Mouse (Mus musculus) embryonic fibroblast, embryonic 13.5 days (primary cell): ENCODE data around the gene Npw. TPM values are rescaled to one million over a fixed set of nuclear protein-coding genes. Genes with fewer than 3 reads are reported as not detected.
"Not testable (repeated sequence)": the region's sequence is repeated elsewhere in the genome, so short reads cannot be mapped to it uniquely, and the experiment has no call there.

Source experiments
- H3K27ac ChIP-seq: 2 replicates; pipeline ENCODE4 v1.5.1; 2012; ENCODE audit warnings: low read length, control low read depth, inconsistent platforms; ENCODE audit not compliant: insufficient read depth
- H3K4me1 ChIP-seq: 2 replicates; pipeline ENCODE4 v1.6.1; 2011; ENCODE audit warnings: low read length; ENCODE audit not compliant: control insufficient read depth, insufficient read depth
- H3K4me3 ChIP-seq: 2 replicates; pipeline ENCODE4 v1.5.1; 2011; ENCODE audit warnings: mild to moderate bottlenecking, control low read depth, low read length; ENCODE audit not compliant: insufficient read depth
- CTCF ChIP-seq: IDR thresholded peaks from 2 replicates; pipeline ENCODE4 v1.5.1; 2011; ENCODE audit warnings: mild to moderate bottlenecking, control low read depth, low read length, moderate library complexity, borderline replicate concordance; ENCODE audit not compliant: insufficient read depth
- POLR2A ChIP-seq: IDR thresholded peaks from 2 replicates; pipeline ENCODE4 v1.6.1; 2011; ENCODE audit warnings: low read depth, mild to moderate bottlenecking, control low read depth, low read length, moderate library complexity
- polyA plus RNA-seq: library from polyadenylated mRNA; stranded (reverse); fragments of >200 nt; gene quantifications from 2 replicates; pipeline ENCODE4 v1.2.4, GENCODE M21; 2011; ENCODE audit warnings: low read depth; ENCODE audit not compliant: missing spikeins, insufficient read length

The Npw gene
- polyA plus RNA-seq, 1 experiment, result not detected

DNA sequence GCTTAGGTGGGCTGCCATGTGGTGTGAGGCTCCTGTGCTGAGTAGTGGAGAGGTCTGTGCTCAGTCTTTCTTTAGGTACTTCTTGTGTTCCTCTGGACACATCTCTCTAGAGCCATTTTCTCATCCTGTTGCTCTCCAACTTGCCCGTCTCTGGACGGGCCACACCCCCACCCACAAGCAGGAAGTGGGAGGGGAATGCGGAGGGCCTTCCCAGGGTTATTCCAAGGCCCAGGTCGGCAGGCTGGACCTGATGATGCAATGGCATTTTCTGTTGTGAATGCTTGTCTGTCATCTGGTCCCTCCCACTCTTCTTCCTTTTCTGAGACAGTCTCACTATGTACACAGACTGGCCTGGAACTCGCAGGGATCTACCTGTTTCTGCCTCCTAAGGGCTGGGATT lies 13.9 kb upstream of the Npw start:
- H3K4me3 ChIP-seq, result peak overlapping the region; percentile 3
- no peak for TF ChIP-seq CTCF
- no peak for TF ChIP-seq POLR2A
- H3K27ac ChIP-seq, result 0 out of 2 replicates have a peak overlapping the region, but pooled peaks have one; percentile 2
- H3K4me1 ChIP-seq, result peaks cover 16% of the 10 kb centered on the region; the same call in 1 of the 2 replicates

DNA sequence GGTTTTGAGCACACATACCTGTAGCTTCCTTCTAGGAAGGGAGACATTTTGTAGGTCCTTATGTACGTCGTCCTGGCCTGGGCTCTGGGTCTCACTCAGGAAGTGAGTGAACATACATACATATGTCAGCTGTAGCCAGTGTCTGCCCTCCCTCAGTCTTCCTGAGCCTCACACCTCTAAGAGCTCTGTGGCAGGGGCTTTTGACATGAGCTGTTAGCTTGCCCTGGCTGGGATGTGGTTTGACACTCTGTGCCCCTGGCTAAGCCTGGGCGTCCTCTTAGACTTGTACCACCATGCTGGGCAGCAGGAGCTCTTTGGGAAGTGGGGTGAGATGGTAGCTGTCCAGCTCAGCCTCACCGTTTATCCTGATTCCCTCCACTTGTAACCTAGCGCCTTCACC lies 13.1 kb upstream of the Npw start:
- H3K4me3 ChIP-seq, result 0 out of 2 replicates have a peak overlapping the region, but pooled peaks have one; percentile 89
- no peak overlapping the region for H3K27ac ChIP-seq
- no peak for TF ChIP-seq POLR2A
- TF ChIP-seq CTCF, result no peak
- peaks cover 16% of the 10 kb centered on the region; the same call in 1 of the 2 replicates for H3K4me1 ChIP-seq

DNA sequence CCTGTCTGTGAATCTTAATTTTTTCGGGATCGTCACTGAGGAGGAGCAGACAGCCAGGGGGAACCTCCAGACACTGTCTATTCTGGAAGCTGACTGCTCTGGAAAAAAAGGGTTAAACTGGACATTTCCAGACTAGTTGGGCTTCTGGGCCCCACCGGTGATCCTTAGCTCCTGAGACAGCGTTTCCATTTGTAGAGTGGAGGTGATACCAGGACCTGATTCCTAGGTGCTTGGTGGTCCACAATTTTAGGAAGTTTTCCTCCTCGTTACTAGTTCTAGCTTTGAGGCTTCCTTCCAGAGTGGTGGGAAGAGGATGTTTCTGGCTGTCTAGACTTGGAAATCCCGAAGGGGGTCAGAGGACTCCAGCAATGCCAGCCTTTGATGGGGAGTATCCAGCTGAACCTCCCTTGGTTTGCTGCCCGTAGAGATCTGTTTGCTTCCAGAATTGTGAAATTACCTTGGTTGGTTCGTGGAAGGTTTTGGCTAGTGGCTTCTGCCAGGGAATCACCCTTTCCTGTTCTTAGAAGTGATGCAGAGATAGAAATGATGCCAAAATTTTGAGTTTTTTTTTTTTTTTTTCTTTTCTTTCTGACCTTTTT lies 12.1 kb upstream of the Npw start:
- Histone ChIP-seq H3K27ac (0 out of 2 replicates have a peak overlapping the region, but pooled peaks have one; percentile 31), H3K4me1 (peaks cover 16% of the 10 kb centered on the region; the same call in 1 of the 2 replicates), H3K4me3 (peak overlapping the region; percentile 89)
- TF ChIP-seq CTCF (no peak), POLR2A (no peak)

DNA sequence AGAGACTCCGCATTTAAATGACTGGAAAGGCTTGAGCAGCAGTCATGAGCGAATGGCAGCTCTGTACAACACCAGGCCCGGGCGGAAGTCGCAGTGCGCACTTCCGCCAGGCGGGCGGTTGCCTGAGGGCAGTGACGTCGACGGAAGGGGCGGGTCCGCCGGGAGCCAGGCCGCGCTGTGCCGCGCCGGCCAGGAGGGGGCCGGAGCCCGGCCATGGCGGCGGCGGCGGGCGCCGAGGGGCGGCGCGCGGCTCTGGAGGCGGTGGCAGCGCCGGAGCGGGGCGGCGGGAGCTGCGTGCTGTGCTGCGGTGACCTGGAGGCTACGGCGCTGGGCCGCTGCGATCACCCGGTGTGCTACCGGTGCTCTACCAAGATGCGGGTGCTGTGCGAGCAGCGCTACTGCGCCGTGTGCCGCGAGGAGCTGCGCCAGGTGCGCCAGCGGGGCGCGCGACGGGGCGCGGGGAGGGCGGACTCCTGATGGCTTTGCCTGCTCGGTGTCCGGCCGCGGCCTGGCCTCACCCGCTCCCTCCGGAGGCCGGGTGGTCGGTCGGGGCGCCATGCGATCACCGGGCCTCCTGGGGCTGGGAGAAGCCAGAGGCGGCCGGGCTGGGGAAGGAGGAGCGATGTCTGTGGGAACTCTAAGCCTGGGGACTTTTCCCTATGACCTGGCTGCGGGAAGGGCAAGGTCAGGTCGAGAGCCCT lies 11.4 kb upstream of the Npw start, which contains the start of gene Zfp598:
Gene Zfp598 (plus strand): TSS at position 143 of the 701 bp plus-strand sequence.
- H3K27ac ChIP-seq, result peak within 1 kb of the TSS; percentile 65
- peaks cover 16% of the 10 kb centered on the region; the same call in 1 of the 2 replicates for H3K4me1 ChIP-seq
- peak within 1 kb of the TSS; percentile 89 for H3K4me3 ChIP-seq
- TF ChIP-seq POLR2A, result peak; percentile 86
- no peak for TF ChIP-seq CTCF

DNA sequence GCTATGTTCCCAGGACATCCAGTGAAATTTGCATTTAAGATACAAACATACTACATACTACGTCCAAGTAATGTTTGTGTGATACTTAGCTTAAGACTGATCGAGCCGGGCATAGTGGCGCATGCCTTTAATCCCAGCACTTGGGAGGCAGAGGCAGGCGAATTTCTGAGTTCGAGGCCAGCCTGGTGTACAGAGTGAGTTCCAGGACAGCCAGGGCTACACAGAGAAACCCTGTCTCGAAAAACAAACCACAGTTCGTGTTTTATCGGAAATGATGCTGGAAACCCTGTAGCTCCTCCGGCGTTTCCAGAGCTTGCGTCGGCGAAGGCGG lies 10.9 kb upstream of the Npw start:
- H3K4me3 ChIP-seq, result peak overlapping the region; percentile 77
- peaks cover 16% of the 10 kb centered on the region; the same call in 1 of the 2 replicates for H3K4me1 ChIP-seq
- H3K27ac ChIP-seq, result peak overlapping the region; percentile 65

DNA sequence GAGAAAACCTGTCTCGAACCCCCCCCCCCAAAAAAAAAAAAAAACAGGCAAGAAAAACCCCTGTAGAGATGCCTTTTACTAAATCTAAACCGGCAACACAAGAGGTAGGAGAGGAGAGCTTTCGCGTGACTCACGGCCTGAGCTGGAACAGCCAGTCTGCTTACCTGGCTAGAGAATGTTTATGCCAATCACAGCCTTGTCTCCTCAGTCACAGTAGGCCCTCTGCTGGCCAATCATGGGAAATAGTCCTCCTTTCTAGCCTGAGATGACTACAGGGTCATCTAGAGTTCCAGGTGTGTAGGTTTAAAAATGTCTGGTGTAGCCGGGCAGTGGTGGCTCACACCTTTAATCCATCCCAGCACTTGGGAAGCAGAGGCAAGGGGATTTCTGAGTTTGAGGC lies 9.2 kb upstream of the Npw start:
- peak; percentile 54; the same call in 1 of the 2 replicates for TF ChIP-seq CTCF
- no peak for TF ChIP-seq POLR2A
- Histone ChIP-seq H3K4me1 (peaks cover 16% of the 10 kb centered on the region; the same call in 1 of the 2 replicates), H3K27ac (no peak overlapping the region), H3K4me3 (no peak overlapping the region)

DNA sequence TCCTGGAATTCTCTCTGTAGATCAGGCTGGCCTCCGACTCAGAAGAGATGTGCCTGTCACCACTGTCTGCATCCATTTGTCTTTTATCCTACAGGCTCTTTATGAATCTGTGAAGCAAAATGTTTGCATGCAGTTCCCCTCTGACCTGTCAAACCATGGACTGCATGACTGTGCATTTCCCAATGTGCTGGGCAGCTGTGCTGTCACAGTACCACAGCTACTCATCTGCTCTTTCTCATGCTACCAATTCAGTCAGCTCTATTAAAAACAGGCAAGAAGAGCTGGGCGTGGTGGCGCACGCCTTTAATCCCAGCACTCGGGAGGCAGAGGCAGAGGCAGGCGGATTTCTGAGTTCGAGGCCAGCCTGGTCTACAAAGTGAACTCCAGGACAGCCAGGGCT lies 8.8 kb upstream of the Npw start:
- not testable (repeated sequence) for H3K27ac ChIP-seq, H3K4me3 ChIP-seq
- peaks cover 14% of the 10 kb centered on the region; the same call in 1 of the 2 replicates for H3K4me1 ChIP-seq

DNA sequence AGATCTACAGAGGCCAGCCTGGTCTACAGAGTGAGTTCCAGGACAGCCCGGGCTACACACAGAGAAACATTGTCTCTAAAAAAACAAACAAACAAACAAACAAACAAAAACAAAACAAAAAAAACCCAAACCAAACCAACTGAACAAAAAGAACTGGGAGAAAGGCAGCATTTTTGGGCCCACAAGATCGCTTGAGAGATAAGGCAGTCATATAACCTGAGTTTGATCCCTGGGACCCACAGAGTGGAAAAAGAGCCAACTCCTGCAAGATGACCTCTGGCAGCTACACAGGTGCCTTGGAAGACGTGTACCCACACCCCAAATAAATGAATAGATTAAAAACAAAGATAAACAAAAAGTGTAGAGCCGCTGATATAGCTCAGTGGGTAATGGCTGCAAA lies 3.3 kb downstream of the Npw start:
- TF ChIP-seq POLR2A (no peak), CTCF (no peak)
- Histone ChIP-seq H3K4me1 (peaks cover 3% of the 10 kb centered on the region; the same call in 1 of the 2 replicates), H3K27ac (no peak overlapping the region), H3K4me3 (no peak overlapping the region)

DNA sequence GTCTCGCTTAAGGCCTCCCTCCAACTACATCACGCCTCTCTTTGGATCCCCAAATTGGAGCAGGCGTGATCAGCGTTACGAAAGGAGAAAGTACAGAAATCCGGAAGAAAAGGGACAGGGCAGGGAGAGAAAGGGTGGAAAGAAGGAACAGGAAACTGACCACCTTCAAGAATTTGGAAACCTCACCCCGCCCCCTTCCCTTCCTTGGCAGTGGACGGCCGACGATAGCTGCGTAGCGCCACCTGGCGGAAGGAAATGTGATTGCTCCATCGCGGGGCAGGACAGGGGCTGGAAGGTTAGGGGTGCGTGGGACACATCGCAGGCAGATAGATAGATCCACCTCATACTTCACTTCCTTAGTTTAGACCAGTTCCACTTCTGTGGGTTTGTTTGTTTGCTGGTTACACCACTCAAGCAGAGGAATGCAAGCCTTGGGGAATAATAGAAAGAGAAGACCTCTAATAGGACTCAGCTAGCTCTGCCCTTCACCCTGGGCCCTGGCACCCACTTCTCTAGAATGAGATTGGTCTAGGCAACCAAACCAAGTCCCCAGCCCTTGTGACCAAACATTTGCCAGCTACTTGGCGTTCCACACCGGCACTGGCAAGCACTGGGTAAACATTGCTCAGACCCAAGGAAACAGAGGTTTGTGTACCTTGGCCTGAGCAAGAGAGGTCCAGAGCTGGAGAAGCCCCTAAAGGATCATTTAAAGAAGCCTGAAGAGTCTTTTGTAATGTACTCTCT lies 4.1 kb downstream of the Npw start:
- Histone ChIP-seq H3K4me3 (peak overlapping the region; percentile 7; the same call in 1 of the 2 replicates), H3K27ac (no peak overlapping the region), H3K4me1 (peaks cover 3% of the 10 kb centered on the region; the same call in 1 of the 2 replicates)
- TF ChIP-seq CTCF (peak; percentile 96), POLR2A (peak; percentile 42; the same call in 1 of the 2 replicates)

DNA sequence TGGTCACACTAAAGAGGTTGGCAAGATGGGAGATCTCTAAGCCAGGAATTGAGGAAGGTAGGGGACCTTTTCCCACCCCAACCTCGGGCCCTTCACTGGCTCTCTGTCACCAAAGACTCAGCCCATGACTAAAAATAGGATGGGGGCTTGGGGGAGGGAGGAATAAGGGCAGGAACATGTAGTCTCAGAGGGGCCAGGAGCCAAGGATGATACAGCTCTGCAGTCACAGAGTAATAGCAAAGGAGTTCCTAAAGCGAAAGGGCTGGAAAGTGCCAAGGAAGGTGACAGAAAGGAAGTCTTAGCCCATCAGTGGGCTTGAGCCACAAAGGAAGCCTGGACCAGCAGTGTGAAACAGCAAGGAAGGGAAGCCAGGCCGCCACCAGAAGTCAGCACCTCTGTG lies 6.4 kb downstream of the Npw start:
- peaks cover 3% of the 10 kb centered on the region for H3K4me1 ChIP-seq
- H3K27ac ChIP-seq, result no peak overlapping the region
- H3K4me3 ChIP-seq, result no peak overlapping the region
- no peak for TF ChIP-seq POLR2A
- TF ChIP-seq CTCF, result no peak
